Mouse (Mus musculus) MEL (cell line): ENCODE results near the gene Atl2.

ENCODE experiments used
- GATA1 ChIP-seq: IDR thresholded peaks from 2 replicates; pipeline ENCODE4 v1.6.1; 2011; ENCODE audit warnings: low read depth, low read length, improper control_type of control experiment
- RAD21 ChIP-seq: IDR thresholded peaks from 2 replicates; pipeline ENCODE4 v1.6.1; 2011; ENCODE audit warnings: mild to moderate bottlenecking, low read depth, low read length, improper control_type of control experiment
- TCF12 ChIP-seq: IDR thresholded peaks from 2 replicates; pipeline ENCODE4 v1.6.1; 2014; ENCODE audit warnings: low read depth, mild to moderate bottlenecking, inconsistent platforms, low read length, improper control_type of control experiment, moderate library complexity

DNA sequence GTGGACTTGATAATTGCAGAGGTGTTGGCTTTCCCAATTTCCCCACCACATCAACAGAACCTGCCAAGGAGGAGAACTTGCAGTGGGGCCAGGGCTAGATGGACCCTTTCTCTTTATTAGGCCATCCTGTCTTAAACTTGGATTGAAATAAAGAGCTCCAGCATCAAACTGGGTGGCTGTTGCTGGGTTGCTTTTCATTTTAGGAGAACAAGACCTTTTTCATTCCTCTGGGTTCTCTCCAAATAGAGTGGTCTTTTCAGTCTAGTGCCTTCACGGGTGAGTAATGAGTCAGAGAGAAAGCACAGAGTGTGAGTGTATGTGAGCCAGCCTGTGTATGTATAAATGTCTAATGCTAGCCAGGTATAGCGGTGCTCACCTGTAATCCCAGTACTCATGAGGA, 24.4 kb upstream of the Atl2 start:
- no peak for TF ChIP-seq TCF12
- TF ChIP-seq RAD21, result no peak
- no peak for TF ChIP-seq GATA1
